Mouse (Mus musculus): ENCODE measurements around the gene Olfr678.
"Not testable (repeated sequence)": the region's sequence is repeated elsewhere in the genome, so short reads cannot be mapped to it uniquely, and the experiment has no call there.

The Olfr678 gene

DNA sequence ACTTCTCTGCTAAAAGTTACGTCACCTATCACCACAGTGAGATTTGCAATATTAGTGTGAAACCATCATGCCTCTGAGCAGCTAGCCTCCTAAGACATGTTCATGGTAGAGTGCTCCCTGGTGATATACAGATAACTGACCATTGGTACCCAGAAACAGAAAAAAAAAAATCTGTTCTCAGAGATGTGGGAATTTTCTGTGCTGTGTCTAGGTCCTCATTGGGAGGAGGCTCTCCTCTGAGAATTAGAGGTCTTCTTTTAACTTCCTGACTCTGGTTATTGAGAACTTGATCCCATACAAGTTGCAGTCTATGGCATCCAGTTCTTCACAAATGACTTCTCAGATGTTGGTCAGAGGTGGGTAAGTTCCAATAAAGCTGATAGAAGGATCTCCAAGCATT, at the start of gene Olfr678:
TSS of gene Olfr678 (plus strand) at position 301 of the 400 bp plus-strand sequence.
- DNase-seq, result no peak

DNA sequence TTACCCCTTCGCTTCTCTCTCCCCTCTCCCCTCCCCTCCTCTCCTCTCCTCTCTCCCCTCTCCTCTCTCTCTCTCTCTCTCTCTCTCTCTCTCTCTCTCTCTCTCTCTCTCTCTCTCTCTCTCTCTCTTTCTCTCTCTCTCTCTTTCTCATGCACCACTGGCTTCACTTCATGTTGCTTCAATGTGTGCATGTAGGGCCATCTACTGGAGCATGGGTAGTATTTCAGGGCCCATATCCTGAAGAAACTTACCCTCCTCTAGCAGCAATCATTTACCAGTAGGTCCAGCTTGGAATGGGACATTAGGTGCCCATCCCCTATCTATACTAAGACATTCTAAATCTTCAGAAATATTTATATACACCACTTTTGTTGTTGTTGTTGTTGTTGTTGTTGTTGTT, 41.7 kb upstream of the Olfr678 start:
- no peak for DNase-seq

DNA sequence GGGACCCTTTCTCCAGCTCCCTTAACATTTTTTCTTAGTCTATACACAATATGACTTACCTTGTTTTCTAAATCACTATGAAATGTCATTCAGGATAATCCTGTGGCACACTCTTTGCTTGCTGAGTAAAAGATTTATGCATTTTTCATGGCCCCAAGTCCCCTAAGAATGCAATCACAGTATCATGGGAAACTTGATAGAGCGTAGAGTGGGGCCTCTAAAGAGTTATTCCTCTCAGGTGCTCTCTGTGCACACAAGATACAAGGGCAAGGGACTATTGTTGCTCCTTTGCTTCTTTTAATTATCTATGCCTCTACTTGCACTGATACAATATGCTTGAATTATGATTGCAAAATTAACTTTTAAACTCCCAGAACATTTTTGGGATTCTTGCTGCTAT, 35.9 kb upstream of the Olfr678 start, which contains the start of gene Olfr675:
TSS of gene Olfr675 (minus strand) at position 101 of the 400 bp plus-strand sequence.
- no peak for DNase-seq

DNA sequence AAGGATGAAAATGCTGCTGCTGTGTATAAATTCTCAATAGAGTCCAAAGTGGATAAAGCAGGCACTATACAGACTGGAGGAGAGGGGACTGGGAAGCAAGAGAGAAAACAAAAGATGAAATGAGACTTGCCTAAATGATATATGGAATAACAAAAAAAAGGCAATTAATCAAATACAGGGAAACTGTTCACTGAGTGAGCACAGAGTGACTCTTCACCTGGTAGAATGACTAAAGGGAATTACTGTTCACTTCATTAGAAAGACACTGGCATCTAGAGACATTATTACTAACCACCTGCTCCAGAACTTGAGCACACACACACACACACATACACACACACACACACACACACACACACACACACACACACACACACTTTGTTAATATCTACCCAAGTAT, 31.9 kb upstream of the Olfr678 start, which contains the start of gene Olfr676:
TSS of gene Olfr676 (plus strand) at position 301 of the 400 bp plus-strand sequence.
- no peak for DNase-seq

DNA sequence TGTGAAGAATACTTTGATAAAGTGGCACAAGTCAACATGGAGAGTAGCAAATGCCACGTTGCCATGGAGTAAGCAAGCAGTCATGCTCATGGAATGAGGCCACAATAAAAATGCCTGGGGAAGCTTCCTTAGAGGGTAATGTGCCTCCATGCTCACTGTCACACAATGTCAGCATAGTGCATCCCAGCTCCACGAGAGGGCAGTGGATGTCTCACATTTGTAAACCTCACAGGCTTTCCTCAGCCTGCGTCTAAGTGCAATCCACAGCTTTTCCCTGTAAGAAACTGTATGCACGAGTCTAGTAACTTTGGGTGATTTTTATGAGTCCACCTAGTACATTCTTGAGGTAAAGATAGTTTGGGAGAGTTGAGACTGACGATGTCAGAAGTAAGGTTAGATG, 30.4 kb upstream of the Olfr678 start:
- not testable (repeated sequence) for DNase-seq

DNA sequence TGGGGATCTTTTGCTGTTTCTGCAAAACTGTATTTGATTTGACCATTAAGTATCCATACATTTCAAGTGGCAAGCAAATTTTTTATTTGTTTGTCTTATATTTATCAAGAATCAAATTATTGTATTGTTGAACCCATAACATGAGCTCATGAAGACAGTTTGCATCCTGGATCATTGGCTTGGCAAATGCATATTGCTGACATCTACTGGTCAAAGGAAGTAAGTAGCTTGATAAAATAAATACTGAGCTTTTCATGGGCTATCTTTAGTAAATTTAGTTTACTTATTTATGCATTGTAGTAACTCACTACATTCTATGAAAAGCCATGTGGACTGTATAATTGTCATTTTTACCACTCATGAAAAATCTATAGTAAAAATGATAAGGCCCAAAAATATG, 5.3 kb upstream of the Olfr678 start:
- no peak for DNase-seq

DNA sequence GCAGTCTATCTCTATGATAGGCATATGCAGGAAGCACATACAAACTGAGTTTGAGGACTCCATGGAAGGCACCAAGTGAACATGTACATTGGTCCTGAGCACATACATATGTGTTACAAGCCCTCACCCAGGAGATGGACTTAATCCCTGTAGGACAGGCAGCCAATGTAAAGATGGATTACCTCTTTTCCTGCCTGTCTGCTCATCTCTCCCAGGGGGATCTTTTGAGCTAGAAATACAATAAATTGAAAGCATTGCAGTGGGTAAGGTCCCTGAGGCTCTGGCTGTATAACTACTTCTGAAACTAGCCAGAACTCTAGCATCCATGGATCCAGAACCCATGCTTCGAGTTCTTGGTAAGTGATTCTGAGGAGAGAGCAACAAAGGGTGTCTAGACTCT, 16.6 kb downstream of the Olfr678 start, which contains the start of gene Olfr679:
TSS of gene Olfr679 (plus strand) at position 301 of the 400 bp plus-strand sequence.
- DNase-seq, result no peak

DNA sequence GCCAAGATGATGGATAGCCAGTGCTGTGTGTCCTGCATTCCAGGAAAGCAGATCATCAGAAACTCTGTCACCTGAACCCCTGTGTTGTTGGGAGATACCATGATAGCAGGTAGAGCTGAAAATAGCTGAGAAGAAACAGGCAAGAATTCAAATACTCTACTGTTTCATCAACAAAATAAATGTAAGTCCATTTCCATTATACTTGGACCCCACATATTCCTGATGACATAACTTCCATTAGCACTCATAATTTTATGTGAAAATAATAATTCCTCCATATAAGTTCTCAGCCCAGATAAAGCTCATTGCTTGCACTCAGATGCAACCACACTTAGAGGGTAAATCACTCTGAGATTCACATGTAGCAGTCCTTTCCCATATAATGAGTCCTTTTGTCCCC, 28.4 kb downstream of the Olfr678 start, which contains the start of gene Olfr680-ps1:
TSS of gene Olfr680-ps1 (minus strand) at position 101 of the 400 bp plus-strand sequence.
- DNase-seq, result not testable (repeated sequence)

DNA sequence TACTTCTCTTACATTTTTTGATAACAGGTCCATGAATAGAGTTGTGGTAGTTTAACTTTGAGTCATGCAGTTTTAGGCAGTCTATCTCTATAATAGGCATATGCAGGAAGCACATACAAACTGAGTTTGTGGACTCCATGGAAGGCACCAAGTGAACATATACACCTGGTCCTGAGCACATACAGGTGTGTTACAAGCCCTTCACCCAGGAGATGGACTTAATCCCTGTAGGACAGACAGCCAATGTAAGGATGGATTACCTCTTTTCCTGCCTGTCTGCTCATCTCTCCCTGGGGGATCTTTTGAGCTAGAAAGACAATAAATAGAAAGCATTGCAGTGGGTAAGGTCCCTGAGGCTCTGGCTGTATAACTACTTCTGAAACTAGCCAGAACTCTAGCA, 52.3 kb downstream of the Olfr678 start, which contains the start of gene Olfr681:
TSS of gene Olfr681 (plus strand) at position 301 of the 400 bp plus-strand sequence.
- DNase-seq, result peak; percentile 44
